ENCODE assay signal across 16 mouse cellular contexts in genomic region chr1:63431166-63431565, GRCm38 (mm10). TPM values are rescaled to one million over a fixed set of nuclear protein-coding genes. Genes with fewer than 3 reads are reported as not detected.
A peak's percentile ranks its signal among the peaks of the same experiment; 100 is the strongest.
DNase-seq lines count a peak whose midpoint lies in the region; ATAC-seq and TF ChIP-seq lines count a peak whose summit lies in the region.
"Had no signal": no experiment of that assay in that cellular context is flagged by ENCODE, and none has a peak within 500 bp of the region (broad histone marks: within the 10 kb centered on the region; RNA-seq: fewer than 3 reads in every experiment).

No protein-coding gene starts in this region.

- H3K27me3 ChIP-seq in heart, postnatal 0 days (ENCODE audit: control insufficient read depth, insufficient read depth, low read length), result no peaks in the 10 kb centered on the region
- no peaks in the 10 kb centered on the region for H3K27me3 ChIP-seq in ES-Bruce4 (ENCODE audit: control insufficient read depth, insufficient read depth, low read length, poor library complexity, severe bottlenecking)
- H3K27me3 ChIP-seq: embryonic facial prominence, embryonic 13.5 days; kidney, embryonic 15.5 days; limb, embryonic 13.5 days had no signal

- DNase-seq in heart, postnatal 0 days (ENCODE audit: low spot score), result no peak
- DNase-seq in heart, postnatal 10 days, result no peak
- DNase-seq in R1 (ENCODE audit: low read depth, low spot score), result peak; percentile 73
- peak; percentile 64 for DNase-seq in cerebellum, adult 9-10 months
- no peak for DNase-seq in yolk sac, embryonic 10.5 days (ENCODE audit: low spot score)
- DNase-seq: lung, adult 2 months; midbrain, embryonic 14.5 days had no signal

- intact Hi-C loops in heart, postnatal 10 days (cut with DNase I), result no loop called here

- H3K36me3 ChIP-seq in heart, postnatal 0 days (replicated peaks; ENCODE audit: control insufficient read depth, insufficient read depth, low read length), result no peaks in the 10 kb centered on the region
- no peaks in the 10 kb centered on the region for H3K36me3 ChIP-seq in ES-Bruce4 (ENCODE audit: control insufficient read depth, insufficient read depth, low read length, poor library complexity, severe bottlenecking)
- H3K36me3 ChIP-seq: embryonic facial prominence, embryonic 13.5 days; heart, embryonic 10.5 days; kidney, embryonic 15.5 days; limb, embryonic 13.5 days had no signal

- no peak overlapping the region for H3K4me3 ChIP-seq in heart, postnatal 0 days (ENCODE audit: low read depth, low read length)
- H3K4me3 ChIP-seq in ES-Bruce4 (ENCODE audit: low read depth, low read length), result no peak overlapping the region
- H3K4me3 ChIP-seq: embryonic facial prominence, embryonic 13.5 days; heart, embryonic 10.5 days; kidney, embryonic 15.5 days; left cerebral cortex, adult 2 months; limb, embryonic 13.5 days had no signal

- no peak for TF ChIP-seq CTCF in heart, postnatal 0 days (IDR thresholded peaks at IDR 0.05; ENCODE audit: low read depth)
- TF ChIP-seq CTCF in ES-Bruce4 (IDR thresholded peaks at IDR 0.05; ENCODE audit: low read depth, low read length), result no peak

- H3K27ac ChIP-seq in heart, postnatal 0 days (ENCODE audit: low read depth), result 0 out of 2 replicates have a peak overlapping the region, but pooled peaks have one; percentile 5
- H3K27ac ChIP-seq in ES-Bruce4 (ENCODE audit: insufficient read depth, low read length), result peak overlapping the region; percentile 90
- H3K27ac ChIP-seq: embryonic facial prominence, embryonic 13.5 days; heart, embryonic 10.5 days; hindbrain, postnatal 0 days; kidney, embryonic 15.5 days; left cerebral cortex, adult 2 months; limb, embryonic 13.5 days had no signal

- TF ChIP-seq EP300 in heart, postnatal 0 days (IDR thresholded peaks at IDR 0.05; ENCODE audit: low read depth), result no peak
- TF ChIP-seq EP300 in ES-Bruce4 (IDR thresholded peaks at IDR 0.05; ENCODE audit: insufficient read depth, low read depth, low read length), result 0 out of 2 replicates have a peak, but pooled peaks have one; percentile 61

- H3K9me3 ChIP-seq in heart, postnatal 0 days (replicated peaks; ENCODE audit: control insufficient read depth, low read length), result no peaks in the 10 kb centered on the region
- no peaks in the 10 kb centered on the region for H3K9me3 ChIP-seq in ES-Bruce4 (replicated peaks; ENCODE audit: control insufficient read depth, insufficient read depth, low read length, poor library complexity, severe bottlenecking)
- H3K9me3 ChIP-seq: embryonic facial prominence, embryonic 13.5 days; heart, embryonic 10.5 days; kidney, embryonic 15.5 days; limb, embryonic 13.5 days had no signal

- WGBS in heart, postnatal 0 days, result 82% methylated on average over 8 of the region's 8 CpGs

- no peak for ATAC-seq in heart, postnatal 0 days (ENCODE audit: insufficient read depth, low read depth)
- ATAC-seq in megakaryocyte, adult 5-6 weeks (ENCODE audit: poor library complexity, severe bottlenecking), result no peak
- ATAC-seq: hindbrain, postnatal 0 days; Patski had no signal

- TF ChIP-seq POLR2A in ES-Bruce4 (IDR thresholded peaks at IDR 0.05; ENCODE audit: insufficient read depth, low read length), result no peak

- no peak overlapping the region for H3K4me2 ChIP-seq in heart, postnatal 0 days (ENCODE audit: low read depth, low read length)
- H3K4me2 ChIP-seq: embryonic facial prominence, embryonic 13.5 days; kidney, embryonic 15.5 days; limb, embryonic 13.5 days had no signal

- no peak overlapping the region for H3K9ac ChIP-seq in heart, postnatal 0 days (replicated peaks; ENCODE audit: low read depth, low read length)
- H3K9ac ChIP-seq in ES-Bruce4 (ENCODE audit: low read depth, poor library complexity, severe bottlenecking), result no peak overlapping the region
- H3K9ac ChIP-seq: embryonic facial prominence, embryonic 13.5 days; kidney, embryonic 15.5 days; limb, embryonic 13.5 days had no signal

- H3K4me1 ChIP-seq in heart, postnatal 0 days (ENCODE audit: control insufficient read depth, insufficient read depth), result no peaks in the 10 kb centered on the region; the same call in 1 of the 2 replicates
- peaks cover 5% of the 10 kb centered on the region for H3K4me1 ChIP-seq in ES-Bruce4 (ENCODE audit: control insufficient read depth, insufficient read depth, low read length)
- H3K4me1 ChIP-seq: embryonic facial prominence, embryonic 13.5 days; heart, embryonic 10.5 days; kidney, embryonic 15.5 days; limb, embryonic 13.5 days had no signal

RNA-seq across cellular contexts. Expression of gene Adam23, which starts 14.5 kb away (rescaled TPM):
- total RNA-seq in heart, postnatal 0 days (2014; rRNA removed; ENCODE audit: low replicate concordance), result 3.7 and 8.9 TPM in 2 replicates
- 0.72 and 0.74 TPM in 2 replicates for polyA plus RNA-seq in heart, postnatal 0 days (2015; fragmentation: Nextera tagmentation; extraction: Ambion mirVana)
- 1 to 10 TPM; 2.2 to 4.2 TPM for total RNA-seq in heart, postnatal 10 days (2021)
- polyA plus RNA-seq in ES-Bruce4 (2011; ENCODE audit: insufficient read depth, insufficient read length, low read depth, missing spikeins), result 24.8 and 26.1 TPM in 2 replicates
- total RNA-seq in megakaryocyte, adult 5-6 weeks (2015), result not detected in 2 replicates
- total RNA-seq in megakaryocyte, adult 5-6 weeks (2017), result not detected in 2 replicates
- polyA plus RNA-seq: Patski had no signal

Comparison
In these comparisons a context has a peak if more than half of its experiments do, and no peak if none do; other contexts are left out.
1. DNase-seq: peak in R1 (single experiment) and cerebellum, adult 9-10 months (single experiment); none in heart, postnatal 0 days (single experiment), heart, postnatal 10 days (0 of 2) and yolk sac, embryonic 10.5 days (single experiment).